Mouse (Mus musculus): ENCODE measurements around the gene Gm6760. TPM values are rescaled to one million over a fixed set of nuclear protein-coding genes. Genes with fewer than 3 reads are reported as not detected.

The Gm6760 gene
- polyA plus RNA-seq (2016; fragmentation: Nextera tagmentation; extraction: Ambion mirVana), result not detected in 2 replicates

GRCm38 (mm10) chrX:64152098-64152497, at the start of gene Gm6760:
Gm6760 (minus strand) TSS chrX:64152198.
- Histone ChIP-seq H3K9me3 (no peaks in the 10 kb centered on the region), H3K27me3 (no peaks in the 10 kb centered on the region), H3K36me3 (no peaks in the 10 kb centered on the region), H3K4me1 (no peaks in the 10 kb centered on the region), H3K27ac (no peak within 1 kb of the TSS), H3K9ac (no peak within 1 kb of the TSS), H3K4me3 (no peak within 1 kb of the TSS), H3K4me2 (replicated peaks) (no peak within 1 kb of the TSS)
- ATAC-seq (ENCODE audit: insufficient number of reproducible peaks, insufficient read depth, low FRiP score, low TSS enrichment), result no peak
- 74% methylated on average over 2 of the region's 2 CpGs for WGBS

DNA sequence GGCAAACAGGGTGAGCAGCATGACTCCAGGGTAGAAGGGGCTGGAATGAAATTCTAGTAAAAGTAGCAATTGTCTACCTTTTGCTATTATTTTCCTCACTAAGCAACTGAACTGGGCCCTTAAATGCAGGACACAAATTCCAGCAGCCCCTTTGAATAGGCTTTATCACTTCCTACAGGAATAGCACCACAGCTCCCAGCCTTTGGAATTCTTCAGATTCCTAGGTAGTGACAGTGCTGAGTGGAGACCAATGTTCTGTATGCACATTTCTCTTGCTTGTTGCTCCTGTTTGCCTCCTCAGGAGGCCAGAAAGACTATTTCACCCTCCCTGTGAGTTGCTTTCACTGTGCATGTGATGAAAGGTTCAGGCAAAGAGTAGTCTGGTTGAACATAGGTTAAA, 29.2 kb upstream of the Gm6760 start:
- Histone ChIP-seq H3K4me3 (no peak overlapping the region), H3K27ac (no peak overlapping the region), H3K36me3 (no peaks in the 10 kb centered on the region), H3K4me1 (no peaks in the 10 kb centered on the region), H3K4me2 (replicated peaks) (no peak overlapping the region), H3K9me3 (no peaks in the 10 kb centered on the region), H3K9ac (no peak overlapping the region), H3K27me3 (no peaks in the 10 kb centered on the region)
- no peak for ATAC-seq (ENCODE audit: insufficient number of reproducible peaks, insufficient read depth, low FRiP score, low TSS enrichment)

DNA sequence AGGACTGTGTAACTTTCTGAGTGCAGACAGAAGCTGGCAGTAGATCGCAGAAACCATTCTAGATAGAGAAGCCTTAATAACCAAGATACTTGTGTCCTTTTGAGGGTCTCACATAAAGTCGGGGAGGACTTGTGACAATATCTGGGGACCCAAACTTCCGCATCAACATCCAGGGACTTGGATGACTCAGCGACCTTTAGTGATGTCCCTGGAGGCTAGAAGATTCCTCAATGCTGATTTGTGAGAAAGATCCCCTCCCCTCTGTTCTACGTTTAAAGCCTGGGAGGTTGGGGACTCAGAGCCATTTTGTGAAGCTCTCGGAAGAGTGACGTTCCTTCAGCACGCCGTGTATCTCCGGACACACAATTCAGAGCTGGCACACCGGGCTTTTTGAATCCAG, 21.2 kb upstream of the Gm6760 start, which contains the start of gene 3830417A13Rik:
TSS of gene 3830417A13Rik (plus strand) at position 301 of the 400 bp plus-strand sequence.
- Histone ChIP-seq H3K36me3 (no peaks in the 10 kb centered on the region), H3K27ac (no peak within 1 kb of the TSS), H3K4me3 (no peak within 1 kb of the TSS), H3K4me2 (replicated peaks) (no peak within 1 kb of the TSS), H3K27me3 (no peaks in the 10 kb centered on the region), H3K4me1 (no peaks in the 10 kb centered on the region), H3K9ac (no peak within 1 kb of the TSS), H3K9me3 (no peaks in the 10 kb centered on the region)
- ATAC-seq (ENCODE audit: insufficient number of reproducible peaks, insufficient read depth, low FRiP score, low TSS enrichment), result no peak
- WGBS, result 86% methylated on average over 11 of the region's 11 CpGs

Other genes with a start within 250 kb of the Gm6760 start
- 0.62 and 1.4 TPM in 2 replicates for gene 3830417A13Rik, start 21.4 kb upstream of the Gm6760 start, polyA plus RNA-seq (2016; fragmentation: Nextera tagmentation; extraction: Ambion mirVana)
- gene Slitrk4, start 124.8 kb upstream of the Gm6760 start, polyA plus RNA-seq (2016; fragmentation: Nextera tagmentation; extraction: Ambion mirVana), result 3.8 and 4.4 TPM in 2 replicates

Data from embryonic facial prominence, embryonic 12.5 days (tissue).